Mouse (Mus musculus) heart, embryonic 14.5 days (tissue): ENCODE measurements around the gene Gtsf1. TPM values are rescaled to one million over a fixed set of nuclear protein-coding genes. Genes with fewer than 3 reads are reported as not detected.

ENCODE experiments used
- ATAC-seq: fragments of 200-750 bp; cut with Nextera tagmentation; 2 replicates; pipeline ENCODE4 v1.8.0; 2017; ENCODE audit warnings: low read depth, moderate TSS enrichment; ENCODE audit not compliant: insufficient number of reproducible peaks, insufficient read depth, low FRiP score
- H3K27ac ChIP-seq, 2 experiments: fragments of 200-500 bp in 1 of 2; fragments of 300-500 bp in 1 of 2; sonication (generic) in 1 of 2; replicated peaks in 1 of 2; 2 replicates each; pipeline ENCODE4 v1.5.1; 2012 to 2014; ENCODE audit warnings: low read depth in 2 of 2, low read length in 2 of 2, control low read depth in 1 of 2, mild to moderate bottlenecking in 1 of 2, mixed read lengths in 1 of 2; ENCODE audit not compliant: control insufficient read depth in 1 of 2, insufficient read depth in 1 of 2
- H3K27me3 ChIP-seq: fragments of 300-500 bp; sonication (generic); 2 replicates; pipeline ENCODE4 v1.6.1; 2014; ENCODE audit warnings: mild to moderate bottlenecking, low read length, control low read depth; ENCODE audit not compliant: control insufficient read depth, insufficient read depth
- H3K36me3 ChIP-seq: fragments of 300-500 bp; sonication (generic); 2 replicates; pipeline ENCODE4 v1.6.1; 2014; ENCODE audit warnings: mild to moderate bottlenecking, control low read depth, low read length, mixed read lengths; ENCODE audit not compliant: control insufficient read depth, insufficient read depth
- H3K4me1 ChIP-seq, 2 experiments: fragments of 200-500 bp in 1 of 2; fragments of 300-500 bp in 1 of 2; sonication (generic) in 1 of 2; 2 replicates each; pipeline ENCODE4 v1.6.1; 2012 to 2014; ENCODE audit warnings: low read length in 2 of 2, control low read depth in 1 of 2, mixed read lengths in 1 of 2; ENCODE audit not compliant: control insufficient read depth in 2 of 2, insufficient read depth in 2 of 2
- H3K4me2 ChIP-seq: fragments of 300-500 bp; sonication (generic); 2 replicates; pipeline ENCODE4 v1.6.1; 2014; ENCODE audit warnings: mild to moderate bottlenecking, low read length
- H3K4me3 ChIP-seq, 2 experiments: fragments of 200-500 bp in 1 of 2; fragments of 300-500 bp in 1 of 2; sonication (generic) in 1 of 2; 2 replicates each; pipeline ENCODE4 v1.5.1; 2012 to 2014; ENCODE audit warnings: low read length in 2 of 2, mild to moderate bottlenecking in 2 of 2, control low read depth in 1 of 2, low read depth in 1 of 2, moderate library complexity in 1 of 2; ENCODE audit not compliant: control insufficient read depth in 1 of 2, insufficient read depth in 1 of 2
- H3K9ac ChIP-seq: fragments of 300-500 bp; sonication (generic); 2 replicates; pipeline ENCODE4 v1.6.1; 2014; ENCODE audit warnings: mild to moderate bottlenecking, low read length
- H3K9me3 ChIP-seq: fragments of 300-500 bp; sonication (generic); 2 replicates; pipeline ENCODE4 v1.6.1; 2016; ENCODE audit warnings: low read length, control low read depth; ENCODE audit not compliant: control insufficient read depth
- WGBS: fragments of 180-500 bp; shearing (Covaris S2); extraction: QIAGEN DNeasy Blood & Tissue Kit; methylation state at CpG from one replicate; pipeline ENCODE4 v1.1.7; 2014; 5-methylcytosine and 5-hydroxymethylcytosine counted together
- polyA plus RNA-seq: library from polyadenylated mRNA; unstranded; fragments of >200 nt; fragmentation: Nextera tagmentation; extraction: Ambion mirVana; gene quantifications from 2 replicates; pipeline ENCODE4 v1.2.1, GENCODE M21; 2014

The Gtsf1 gene
- polyA plus RNA-seq, 1 experiment from 2014 or later = 41.3 TPM

DNA sequence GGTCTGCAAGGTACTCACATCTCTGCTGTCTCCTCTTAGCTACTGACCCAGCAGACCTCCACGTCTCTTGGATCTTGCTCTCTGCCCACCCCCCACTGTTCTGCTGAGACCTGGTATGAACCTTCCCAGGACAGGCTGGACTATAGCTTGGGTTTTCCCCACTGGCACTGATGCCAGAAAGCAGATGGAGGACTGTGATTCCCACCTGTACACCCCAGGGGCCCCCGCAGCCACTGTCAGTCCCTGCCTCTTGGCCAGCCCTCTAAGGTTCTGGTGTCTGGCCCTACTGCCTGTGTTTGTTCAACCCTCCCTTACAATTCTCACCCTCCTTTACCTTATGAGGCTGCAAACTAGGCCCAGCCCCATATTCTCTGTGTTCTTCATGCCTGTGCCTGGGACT, 75.6 kb downstream of the Gtsf1 start:
- peaks cover 45 to 55% of the 10 kb centered on the region in 2 experiments for H3K4me1 ChIP-seq
- H3K36me3 ChIP-seq = peaks cover 88% of the 10 kb centered on the region
- no peak for ATAC-seq
- peak overlapping the region; percentile 55 for H3K9ac ChIP-seq
- WGBS = 73% methylated on average over 2 of the region's 2 CpGs
- no peaks in the 10 kb centered on the region for H3K27me3 ChIP-seq
- no peaks in the 10 kb centered on the region for H3K9me3 ChIP-seq
- no peak overlapping the region for H3K4me3 ChIP-seq
- H3K4me2 ChIP-seq = peak overlapping the region; percentile 31; the same call in 1 of the 2 replicates
- peak overlapping the region; percentile 93 to 95 for H3K27ac ChIP-seq

DNA sequence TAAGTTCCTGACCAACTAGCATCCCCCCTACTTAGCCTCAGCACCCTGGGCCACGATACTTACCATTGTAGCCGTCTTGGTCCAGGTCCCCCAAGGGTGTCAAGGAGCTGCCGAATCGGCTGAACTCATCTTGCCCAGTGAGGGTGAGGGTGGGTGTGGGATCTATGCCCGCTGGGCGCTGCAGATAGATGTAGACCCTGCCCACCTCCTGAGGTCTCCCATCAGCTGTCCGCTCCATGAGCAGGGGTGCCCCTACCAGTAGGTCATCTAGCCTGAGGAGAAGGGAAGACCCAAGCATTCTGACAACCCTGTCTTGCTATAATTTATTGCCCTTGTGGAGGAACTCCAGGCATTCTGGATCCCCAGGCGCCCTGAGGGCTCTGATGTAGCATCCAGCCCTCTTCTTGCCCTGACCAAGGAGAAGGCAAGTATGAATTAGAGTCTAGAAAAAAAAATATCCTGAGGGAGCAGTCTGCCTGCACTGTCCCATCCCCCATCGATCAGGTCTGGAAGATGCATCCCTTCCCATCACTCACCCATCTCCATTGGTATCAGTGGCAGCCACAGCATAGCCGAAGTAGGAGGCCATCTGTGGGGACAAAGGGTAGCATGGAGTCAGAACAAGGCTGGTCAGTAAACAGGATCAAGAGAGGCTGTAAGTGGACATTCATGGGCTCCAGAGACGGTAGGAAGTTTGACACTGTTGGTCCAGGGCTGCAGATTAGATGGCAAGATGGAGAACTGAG, 76.6 kb downstream of the Gtsf1 start:
- 88% methylated on average over 11 of the region's 11 CpGs for WGBS
- no peak overlapping the region for H3K4me2 ChIP-seq
- no peaks in the 10 kb centered on the region for H3K9me3 ChIP-seq
- H3K36me3 ChIP-seq = peaks cover 98% of the 10 kb centered on the region
- no peak overlapping the region for H3K4me3 ChIP-seq
- H3K4me1 ChIP-seq = peaks cover 36 to 45% of the 10 kb centered on the region in 2 experiments
- no peak for ATAC-seq
- no peaks in the 10 kb centered on the region for H3K27me3 ChIP-seq
- 0 out of 2 replicates have a peak overlapping the region, but pooled peaks have one; percentile 55 for H3K9ac ChIP-seq
- 0 out of 4 replicates have a peak overlapping the region, but pooled peaks of 1 of the 2 experiments have one; percentile 10 for H3K27ac ChIP-seq

DNA sequence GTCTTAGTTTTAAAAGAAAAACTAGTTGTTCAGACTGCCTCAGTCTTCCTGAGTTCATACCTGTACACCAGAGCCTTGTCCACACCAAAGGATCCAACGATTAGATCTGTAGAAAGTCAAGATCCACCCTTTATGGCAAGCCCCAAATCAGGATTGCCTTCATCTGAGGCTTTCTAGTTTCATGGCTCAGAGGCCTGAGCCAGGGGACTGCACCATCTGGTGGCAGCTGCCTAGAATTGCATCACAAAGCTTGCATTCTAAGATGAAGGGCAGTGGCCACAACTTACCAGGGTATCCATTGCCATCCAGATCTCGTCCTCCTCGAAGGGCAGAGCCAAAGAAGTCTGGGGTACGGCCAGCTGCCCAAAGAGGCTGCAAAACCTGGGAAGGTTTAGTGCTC, 77.4 kb downstream of the Gtsf1 start:
- H3K9me3 ChIP-seq = no peaks in the 10 kb centered on the region
- H3K4me2 ChIP-seq = no peak overlapping the region
- H3K36me3 ChIP-seq = peaks cover 100% of the 10 kb centered on the region
- 40% methylated on average over 4 of the region's 4 CpGs for WGBS
- no peaks in the 10 kb centered on the region for H3K27me3 ChIP-seq
- no peak overlapping the region for H3K9ac ChIP-seq
- no peak overlapping the region for H3K4me3 ChIP-seq
- peaks cover 29 to 37% of the 10 kb centered on the region in 2 experiments for H3K4me1 ChIP-seq
- 0 out of 4 replicates have a peak overlapping the region, but pooled peaks of 1 of the 2 experiments have one; percentile 10 for H3K27ac ChIP-seq
- no peak for ATAC-seq

Other genes starting within 250 kb of the Gtsf1 start
- gene Cbx5, start 190.7 kb downstream of the Gtsf1 start, polyA plus RNA-seq = 105 and 108 TPM in 2 replicates
- 425 and 457 TPM in 2 replicates for gene Hnrnpa1, start 190.0 kb downstream of the Gtsf1 start, polyA plus RNA-seq
- 1.8 and 2.2 TPM in 2 replicates for gene Nfe2, start 172.1 kb downstream of the Gtsf1 start, polyA plus RNA-seq
- gene Copz1, start 157.8 kb downstream of the Gtsf1 start, polyA plus RNA-seq = 163 and 172 TPM in 2 replicates
- 0.11 and 0.24 TPM in 2 replicates for gene Gpr84, start 119.9 kb downstream of the Gtsf1 start, polyA plus RNA-seq
- gene Zfp385a, start 90.4 kb downstream of the Gtsf1 start, polyA plus RNA-seq = 8.1 and 9.1 TPM in 2 replicates
- 76.2 and 77.2 TPM in 2 replicates for gene Itga5, start 63.7 kb downstream of the Gtsf1 start, polyA plus RNA-seq
- gene Gtsf2, start 18.0 kb upstream of the Gtsf1 start, polyA plus RNA-seq = not detected in 2 replicates
- 1.9 and 3.3 TPM in 2 replicates for gene Nckap1l, start 23.3 kb upstream of the Gtsf1 start, polyA plus RNA-seq
- gene Pde1b, start 72.6 kb upstream of the Gtsf1 start, polyA plus RNA-seq = 3.6 and 3.7 TPM in 2 replicates
- 77.9 and 87.1 TPM in 2 replicates for gene Ppp1r1a, start 107.5 kb upstream of the Gtsf1 start, polyA plus RNA-seq
- not detected in 2 replicates for gene Glycam1, start 134.6 kb upstream of the Gtsf1 start, polyA plus RNA-seq